Mouse (Mus musculus): ENCODE measurements around the gene Ttf1.

Gene Ttf1

DNA sequence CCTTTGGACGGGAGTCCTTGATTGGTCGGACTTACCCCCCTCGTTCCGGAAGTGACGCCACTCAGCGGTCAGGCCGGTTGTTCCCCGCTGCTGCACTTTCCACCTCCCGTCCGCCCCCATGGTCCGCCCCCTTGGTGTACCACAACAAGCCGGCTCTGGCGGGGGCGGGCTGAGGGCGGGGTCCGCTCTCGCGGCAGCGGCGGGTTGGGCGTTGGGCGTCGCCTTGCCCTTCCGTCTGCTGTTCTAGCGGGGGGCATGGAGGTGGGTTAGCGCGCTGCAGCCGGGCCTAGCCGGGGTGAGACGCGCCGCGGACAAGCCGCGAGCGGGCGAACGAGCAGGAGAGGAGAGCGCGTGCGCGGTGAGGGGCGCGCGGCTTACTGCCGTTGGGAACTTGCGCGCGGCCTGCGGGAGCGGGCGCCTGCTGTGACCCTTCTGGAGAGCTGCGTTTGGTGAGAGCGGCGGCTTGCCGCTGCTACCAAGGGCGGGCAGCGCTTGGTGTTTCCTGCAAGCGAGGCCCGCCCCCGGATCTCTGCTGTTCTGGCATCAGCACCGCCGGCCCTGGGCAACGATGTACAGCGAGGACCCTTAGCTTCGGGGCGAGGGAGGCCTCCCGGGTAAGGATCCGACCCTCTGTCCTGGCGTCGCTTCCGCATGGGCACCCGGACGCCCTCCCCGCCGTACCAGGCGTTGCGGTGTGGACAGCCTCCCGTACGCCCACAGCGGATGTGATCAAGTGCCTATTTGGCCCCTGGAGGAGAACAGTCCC, 65.1 kb downstream of the Ttf1 start:
- DNase-seq (ENCODE audit: low spot score): peak; percentile 100

GRCm38 (mm10) chr2:29130118-29130899, 70.2 kb downstream of the Ttf1 start:
- DNase-seq (ENCODE audit: low spot score): no peak

DNA sequence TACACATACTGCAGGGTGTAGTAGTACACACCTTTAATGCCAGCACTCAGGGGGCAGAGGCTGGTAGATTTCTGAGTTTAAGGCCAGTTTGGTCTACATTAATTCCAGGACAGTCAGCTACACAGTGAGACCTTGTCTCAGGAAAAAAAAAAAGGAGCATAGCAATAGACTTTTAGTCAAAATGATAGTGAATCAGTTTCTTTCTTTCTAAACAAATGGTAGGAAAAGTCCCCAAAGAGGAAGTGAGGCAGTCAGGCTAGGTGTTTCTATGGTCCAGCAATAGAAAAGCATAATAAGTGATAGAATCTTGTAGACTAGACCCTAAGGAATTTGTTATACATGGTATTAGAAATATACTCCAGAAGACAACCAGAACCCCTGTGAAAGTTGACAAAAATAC, 75.1 kb downstream of the Ttf1 start:
- no peak for DNase-seq (ENCODE audit: low spot score)

Measured in yolk sac, embryonic 10.5 days (tissue).